Mouse (Mus musculus): Measurements from ENCODE around the gene Zbtb3.
A peak's percentile ranks its signal among the peaks of the same experiment; 100 is the strongest.

Gene Zbtb3

DNA sequence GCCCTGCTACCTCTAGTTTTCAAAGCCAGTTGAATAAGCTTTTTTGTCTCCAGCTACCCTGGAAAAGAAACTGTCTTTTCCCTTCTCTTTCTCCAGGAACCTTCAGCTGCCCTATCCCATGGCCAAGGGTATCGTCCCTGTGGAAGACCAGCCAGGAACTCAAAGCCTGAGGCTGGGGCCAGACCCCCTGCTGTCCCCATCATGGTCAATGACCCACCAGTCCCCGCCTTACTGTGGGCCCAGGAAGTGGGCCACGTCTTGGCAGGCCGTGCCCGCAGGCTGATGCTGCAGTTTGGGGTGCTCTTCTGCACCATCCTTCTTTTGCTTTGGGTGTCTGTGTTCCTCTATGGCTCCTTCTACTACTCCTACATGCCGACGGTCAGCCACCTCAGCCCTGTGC lies 38.7 kb downstream of the Zbtb3 start:
- DNase-seq: peak; percentile 69

DNA sequence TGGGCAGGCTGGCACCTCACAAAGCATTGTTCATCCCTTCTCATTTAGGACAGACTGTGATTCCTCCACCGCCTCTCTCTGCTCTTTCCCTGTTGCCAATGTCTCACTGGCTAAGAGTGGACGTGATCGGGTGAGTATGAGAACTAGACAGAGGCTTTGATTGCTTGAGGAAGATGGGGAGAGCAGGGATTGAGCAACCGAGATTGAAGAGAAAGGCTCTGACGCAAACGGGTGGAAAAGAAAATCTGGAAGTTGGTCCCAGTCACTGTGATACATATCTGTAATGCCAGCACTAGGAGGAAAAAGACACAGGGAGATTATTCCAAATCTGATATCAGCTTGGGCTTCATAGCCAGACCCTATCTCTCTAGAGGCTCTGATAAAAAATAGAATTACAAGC lies 40.6 kb downstream of the Zbtb3 start:
- no peak for DNase-seq

GRCm38 (mm10) chr19:8844371-8845129 lies 42.2 kb downstream of the Zbtb3 start:
- peak; percentile 67 for DNase-seq

- no peak for DNase-seq
Observed at GRCm38 (mm10) chr19:8848356-8848755, 46.0 kb downstream of the Zbtb3 start.

DNA sequence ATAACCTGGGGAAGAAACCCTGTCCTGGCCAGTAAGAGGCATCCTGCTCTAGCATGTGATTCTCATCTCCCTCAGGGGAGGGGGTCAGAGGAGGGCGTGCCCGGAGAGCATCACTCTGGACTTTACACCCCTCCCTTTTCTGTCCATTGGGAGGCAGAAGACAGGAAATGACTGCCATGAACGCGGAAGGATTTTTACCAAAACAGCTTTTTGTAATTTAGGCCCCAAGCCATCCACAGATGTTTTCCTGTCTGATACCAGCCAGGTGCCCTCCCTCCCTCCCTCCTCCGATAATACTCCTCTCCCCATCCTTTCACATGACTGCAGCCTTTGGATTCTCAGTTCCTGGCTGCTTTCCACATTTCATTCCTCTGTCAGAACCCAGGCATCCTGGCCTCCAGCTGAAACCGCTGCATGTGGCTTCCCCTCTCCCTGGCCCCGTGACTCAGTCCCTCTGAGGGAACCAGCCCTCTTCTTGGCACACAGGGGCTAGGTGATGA lies 48.1 kb downstream of the Zbtb3 start, which contains the start of gene Lrrn4cl:
Gene Lrrn4cl (plus strand): TSS at position 367 of the 500 bp plus-strand sequence.
- peak; percentile 34 for DNase-seq

DNA sequence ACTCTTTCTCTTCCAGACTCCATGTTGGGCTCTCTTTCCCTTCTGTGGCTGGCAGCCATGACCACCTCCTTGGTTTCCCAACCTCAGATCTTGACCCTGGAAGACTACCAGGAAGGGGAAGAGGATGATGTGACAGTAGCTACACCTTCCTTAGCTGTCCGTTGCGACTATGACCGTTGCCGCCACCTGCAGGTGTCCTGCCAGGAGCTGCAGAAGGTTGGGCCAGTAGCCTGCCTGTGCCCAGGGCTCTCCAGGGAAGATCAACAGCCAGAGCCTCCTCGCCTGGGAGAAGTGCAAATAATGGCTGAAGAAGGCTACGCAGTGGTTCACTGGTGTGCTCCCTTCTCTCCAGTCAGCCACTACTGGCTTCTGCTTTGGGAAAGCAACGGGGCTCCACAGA lies 49.3 kb downstream of the Zbtb3 start:
- peak; percentile 19 for DNase-seq

GRCm38 (mm10) chr19:8852236-8852928 lies 50.0 kb downstream of the Zbtb3 start:
- DNase-seq: peak; percentile 7

- DNase-seq: peak; percentile 1
Observed at GRCm38 (mm10) chr19:8853117-8853516, 50.8 kb downstream of the Zbtb3 start.
